Mouse (Mus musculus) liver, embryonic 14.5 days (tissue): ENCODE data around the gene Mms19. TPM values are rescaled to one million over a fixed set of nuclear protein-coding genes. Genes with fewer than 3 reads are reported as not detected.
A peak's percentile ranks its signal among the peaks of the same experiment; 100 is the strongest.

Source experiments
- ATAC-seq: fragments of 200-750 bp; cut with Nextera tagmentation; 2 replicates; pipeline ENCODE4 v1.8.0; 2017; ENCODE audit warnings: moderate number of reproducible peaks, mild to moderate bottlenecking, moderate library complexity; ENCODE audit not compliant: insufficient read depth
- DNase-seq, 3 experiments: peaks; one replicate each; pipeline ENCODE4 v3.0.0-alpha.2; 2012 to 2013; ENCODE audit warnings: low read depth in 3 of 3, low spot score in 3 of 3
- H3K27ac ChIP-seq: fragments of 300-500 bp; sonication (generic); 2 replicates; pipeline ENCODE4 v1.5.1; 2014; ENCODE audit warnings: moderate library complexity, mild to moderate bottlenecking, control low read depth, inconsistent platforms
- H3K27me3 ChIP-seq: fragments of 300-500 bp; sonication (generic); 2 replicates; pipeline ENCODE4 v1.6.1; 2014; ENCODE audit warnings: mild to moderate bottlenecking, low read length, moderate library complexity; ENCODE audit not compliant: control insufficient read depth, insufficient read depth
- H3K36me3 ChIP-seq: fragments of 300-500 bp; sonication (generic); replicated peaks from 2 replicates; pipeline ENCODE4 v1.6.1; 2014; ENCODE audit warnings: low read depth; ENCODE audit not compliant: control insufficient read depth, insufficient read depth
- H3K4me1 ChIP-seq, 2 experiments: fragments of 200-500 bp in 1 of 2; fragments of 300-500 bp in 1 of 2; sonication (generic) in 1 of 2; replicated peaks; 2 replicates each; pipeline ENCODE4 v1.6.1; 2012 to 2014; ENCODE audit warnings: antibody characterized with exemption in 1 of 2, inconsistent platforms in 1 of 2, low read length in 1 of 2; ENCODE audit not compliant: control insufficient read depth in 2 of 2, insufficient read depth in 2 of 2
- H3K4me2 ChIP-seq: fragments of 300-500 bp; sonication (generic); 2 replicates; pipeline ENCODE4 v1.6.1; 2014; ENCODE audit warnings: low read depth, mild to moderate bottlenecking, control low read depth, moderate library complexity
- H3K4me3 ChIP-seq, 2 experiments: fragments of 200-500 bp in 1 of 2; fragments of 300-500 bp in 1 of 2; sonication (generic) in 1 of 2; 2 replicates each; pipeline ENCODE4 v1.5.1; 2012 to 2014; ENCODE audit warnings: low read depth in 2 of 2, low read length in 2 of 2, mild to moderate bottlenecking in 2 of 2, control low read depth in 1 of 2, inconsistent platforms in 1 of 2, moderate library complexity in 1 of 2; ENCODE audit not compliant: insufficient read depth in 1 of 2
- H3K9ac ChIP-seq: fragments of 300-500 bp; sonication (generic); replicated peaks from 2 replicates; pipeline ENCODE4 v1.6.1; 2014; ENCODE audit warnings: mild to moderate bottlenecking, control low read depth, moderate library complexity
- H3K9me3 ChIP-seq: fragments of 300-500 bp; sonication (generic); 2 replicates; pipeline ENCODE4 v1.6.1; 2016; ENCODE audit warnings: low read length, mixed read lengths; ENCODE audit not compliant: control insufficient read depth
- CTCF ChIP-seq: IDR thresholded peaks from 2 replicates; pipeline ENCODE4 v1.5.1; 2016; ENCODE audit warnings: antibody characterized with exemption, low read depth, control low read depth
- EP300 ChIP-seq: IDR thresholded peaks from 2 replicates; pipeline ENCODE4 v1.6.1; 2016; ENCODE audit warnings: antibody characterized with exemption, low read depth
- WGBS: fragments of 180-500 bp; shearing (Covaris S2); extraction: QIAGEN DNeasy Blood & Tissue Kit; methylation state at CpG from one replicate; pipeline ENCODE4 v1.1.7; 2014; ENCODE audit not compliant: insufficient replicate concordance; 5-methylcytosine and 5-hydroxymethylcytosine counted together
- polyA plus RNA-seq, 2 experiments: library from polyadenylated mRNA; depleted of rRNA in 1 of 2; stranded (reverse) in 1 of 2; unstranded in 1 of 2; fragments of >200 nt; fragmentation: Nextera tagmentation in 1 of 2; extraction: Ambion mirVana in 1 of 2; gene quantifications; 2 replicates each; pipeline versions ENCODE4 v1.2.1 to v1.2.3; 2012 to 2014

Gene Mms19
- polyA plus RNA-seq, 2 experiments: 10.8 to 18.2 TPM

DNA sequence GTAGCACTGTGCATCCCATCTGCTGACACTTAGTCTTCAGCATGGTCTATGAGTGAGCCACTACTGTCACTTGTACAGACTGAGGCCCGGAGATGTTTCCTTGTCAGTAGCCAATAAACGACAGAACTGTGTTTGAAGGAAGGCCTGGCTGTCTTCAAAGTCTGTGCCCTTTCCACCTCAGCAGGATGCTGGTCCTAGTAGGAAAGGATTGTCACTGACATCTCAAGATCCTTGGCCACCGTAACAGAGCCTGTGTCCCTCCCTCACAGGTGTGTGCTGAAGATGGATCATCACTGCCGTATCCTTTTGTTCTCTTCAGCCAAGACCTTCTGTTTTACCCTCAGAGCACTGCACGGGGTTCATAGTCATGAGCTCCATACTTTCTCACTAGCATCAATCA lies 42.4 kb downstream of the Mms19 start:
- H3K36me3 ChIP-seq: peaks cover 36% of the 10 kb centered on the region
- H3K4me1 ChIP-seq: peaks cover 6 to 8% of the 10 kb centered on the region in 2 experiments
- no peak for ATAC-seq
- H3K4me2 ChIP-seq: no peak overlapping the region
- H3K27me3 ChIP-seq: no peaks in the 10 kb centered on the region
- no peak overlapping the region for H3K27ac ChIP-seq
- 75% methylated on average over 5 of the region's 5 CpGs for WGBS
- H3K4me3 ChIP-seq: no peak overlapping the region
- H3K9me3 ChIP-seq: no peaks in the 10 kb centered on the region
- no peak for DNase-seq
- no peak overlapping the region for H3K9ac ChIP-seq
- TF ChIP-seq CTCF (no peak), EP300 (no peak)

DNA sequence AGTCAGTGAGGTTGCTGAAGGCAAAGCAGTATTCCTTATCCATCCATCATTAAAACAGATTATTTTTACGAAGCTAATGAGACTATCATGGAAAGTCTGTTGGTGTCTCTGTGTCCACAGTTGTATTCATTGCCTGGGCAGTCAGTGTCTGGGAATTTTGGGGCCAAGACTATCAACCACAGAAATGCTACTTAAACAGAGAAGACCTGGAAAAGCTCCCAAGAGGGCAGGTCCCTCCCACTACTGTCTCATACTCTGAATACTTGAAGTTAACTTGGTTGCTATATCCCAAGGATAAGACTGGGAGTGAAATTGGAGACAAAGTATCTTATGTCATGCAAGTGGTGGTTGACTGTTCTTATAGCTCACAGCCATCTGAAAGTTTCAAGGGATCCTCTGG lies 45.0 kb downstream of the Mms19 start:
- Histone ChIP-seq H3K9me3 (no peaks in the 10 kb centered on the region), H3K4me1 (peaks cover 10 to 15% of the 10 kb centered on the region in 2 experiments), H3K36me3 (peaks cover 22% of the 10 kb centered on the region), H3K9ac (no peak overlapping the region), H3K27ac (no peak overlapping the region), H3K4me2 (no peak overlapping the region), H3K27me3 (no peaks in the 10 kb centered on the region), H3K4me3 (no peak overlapping the region)
- DNase-seq (no peak), ATAC-seq (no peak)
- WGBS: 73% methylated on average over 1 of the region's 1 CpGs
- TF ChIP-seq EP300: no peak
- TF ChIP-seq CTCF: no peak

DNA sequence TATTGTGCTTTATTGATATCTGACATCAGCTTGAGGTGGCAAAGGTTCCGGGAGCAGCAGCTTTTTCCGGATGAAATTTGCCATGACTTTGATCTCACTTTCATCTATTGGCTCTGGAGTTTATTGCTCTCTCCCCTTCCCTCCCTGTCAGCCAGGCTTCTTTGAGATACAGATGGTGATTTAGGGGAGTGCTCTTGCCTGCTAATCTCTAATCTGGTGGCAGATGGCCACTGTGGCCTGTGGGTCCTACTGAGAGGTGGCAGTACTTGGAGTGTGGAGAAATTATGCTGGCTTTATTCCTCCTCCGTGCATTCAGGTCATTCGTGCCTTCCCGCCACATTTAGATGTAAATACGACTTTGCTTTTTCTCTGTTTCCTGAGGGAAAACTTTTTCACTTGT lies 46.8 kb downstream of the Mms19 start:
- Histone ChIP-seq H3K9me3 (no peaks in the 10 kb centered on the region), H3K4me2 (peak overlapping the region; percentile 78), H3K27ac (0 out of 2 replicates have a peak overlapping the region, but pooled peaks have one; percentile 19), H3K27me3 (no peaks in the 10 kb centered on the region), H3K4me1 (peaks cover 10 to 15% of the 10 kb centered on the region in 2 experiments), H3K9ac (peak overlapping the region; percentile 78), H3K4me3 (peak overlapping the region; percentile 80 to 91), H3K36me3 (peaks cover 14% of the 10 kb centered on the region)
- DNase-seq (peak in 2 of 3 experiments; percentile 38), ATAC-seq (no peak)
- no peak for TF ChIP-seq CTCF
- peak; percentile 22; the same call in 1 of the 2 replicates for TF ChIP-seq EP300
- WGBS: 21% methylated on average over 6 of the region's 6 CpGs

DNA sequence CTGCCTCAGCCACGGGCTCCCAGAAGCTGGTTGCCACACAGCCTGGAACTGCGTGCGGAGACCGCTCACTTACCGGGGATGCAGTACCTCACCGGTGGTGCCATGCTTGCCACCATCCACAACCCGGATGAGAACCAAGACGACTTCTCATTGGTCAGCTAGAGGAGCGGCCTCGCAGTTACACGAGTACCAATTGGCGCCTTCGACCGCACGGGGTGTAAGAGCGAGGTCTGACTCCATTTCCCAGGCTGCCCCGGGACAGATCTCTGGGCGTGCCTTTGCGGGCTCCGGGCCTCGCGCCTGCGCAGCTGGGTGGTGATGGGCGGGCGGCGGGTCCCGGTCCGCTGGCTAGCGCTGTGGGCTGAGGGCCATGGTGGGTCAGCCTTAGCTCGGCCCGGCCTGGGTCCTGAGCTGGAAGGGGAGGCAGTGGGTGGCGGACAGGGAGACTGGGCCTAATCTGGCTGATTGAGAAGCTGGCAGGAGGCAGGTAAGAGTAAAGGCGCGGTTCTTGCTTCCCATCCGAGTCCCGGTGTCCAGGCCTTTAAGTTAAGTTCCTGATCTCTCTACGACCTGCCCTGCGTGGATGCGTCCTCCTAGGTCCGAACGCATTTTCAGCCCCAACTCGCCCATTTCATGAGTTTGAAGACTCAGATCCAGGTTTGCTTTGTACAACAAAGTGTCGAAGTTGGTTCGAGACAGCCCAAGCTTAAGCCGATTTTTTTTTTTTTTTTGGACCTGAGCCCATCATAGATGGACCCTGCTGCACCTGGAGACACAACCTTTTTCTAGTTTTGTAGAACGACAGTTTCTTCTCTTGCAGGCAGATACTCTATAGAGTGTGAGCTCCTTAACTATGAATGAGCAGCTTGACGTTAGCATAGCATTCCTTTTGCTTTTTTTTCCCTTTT lies 47.5 kb downstream of the Mms19 start, which contains the start of the genes Exosc1 and Zdhhc16:
Exosc1 (minus strand) TSS at position 245 of the 908 bp plus-strand sequence.
Zdhhc16 (plus strand) TSS at position 302 of the 908 bp plus-strand sequence.
- DNase-seq: peak; percentile 97 to 98 (median 97)
- ATAC-seq: peak; percentile 99
- H3K9me3 ChIP-seq: no peaks in the 10 kb centered on the region
- H3K36me3 ChIP-seq: peaks cover 13% of the 10 kb centered on the region
- TF ChIP-seq CTCF (peak; percentile 18; the same call in 1 of the 2 replicates), EP300 (no peak; the same call in 1 of the 2 replicates)
- H3K4me3 ChIP-seq: peak within 1 kb of the TSS; percentile 80 to 91
- no peaks in the 10 kb centered on the region for H3K27me3 ChIP-seq
- H3K4me2 ChIP-seq: peak within 1 kb of the TSS; percentile 78
- H3K9ac ChIP-seq: peak within 1 kb of the TSS; percentile 78
- peaks cover 10 to 15% of the 10 kb centered on the region in 2 experiments for H3K4me1 ChIP-seq
- WGBS: under 1% methylated on average over 47 of the region's 47 CpGs
- H3K27ac ChIP-seq: peak within 1 kb of the TSS; percentile 24

DNA sequence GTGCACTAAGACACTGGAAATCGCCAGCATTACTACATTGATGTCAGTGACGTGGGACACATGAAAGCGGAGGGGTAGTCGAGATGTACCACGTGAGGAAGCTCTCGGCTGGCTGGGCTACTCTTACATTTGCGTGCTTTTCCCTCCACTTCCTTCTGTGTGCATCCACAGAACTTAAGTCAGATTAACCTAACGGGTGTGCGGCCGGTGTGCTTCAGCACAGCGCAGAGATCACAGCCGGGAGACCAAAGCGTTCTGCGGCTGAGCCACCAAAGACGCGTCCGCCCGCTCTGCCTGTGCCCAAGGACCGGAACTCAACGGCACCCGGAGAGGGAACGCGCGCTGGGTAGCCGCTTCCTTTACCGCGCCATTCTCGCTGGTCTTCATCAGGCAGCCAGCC lies 48.3 kb downstream of the Mms19 start:
- ATAC-seq (peak; percentile 24; the same call in 1 of the 2 replicates), DNase-seq (peak in 1 of 3 experiments; percentile 18)
- under 1% methylated on average over 28 of the region's 28 CpGs for WGBS
- no peak for TF ChIP-seq CTCF
- TF ChIP-seq EP300: no peak
- Histone ChIP-seq H3K4me2 (peak overlapping the region; percentile 78), H3K9ac (peak overlapping the region; percentile 73), H3K36me3 (peaks cover 13% of the 10 kb centered on the region), H3K9me3 (no peaks in the 10 kb centered on the region), H3K4me1 (peaks cover 10 to 15% of the 10 kb centered on the region in 2 experiments), H3K27me3 (no peaks in the 10 kb centered on the region), H3K27ac (peak overlapping the region; percentile 3; the same call in 1 of the 2 replicates), H3K4me3 (peak overlapping the region; percentile 80 to 82)
